Mouse (Mus musculus) megakaryocyte-erythroid progenitor cell, adult 5-6 weeks (primary cell): ENCODE results near the gene Nsmce3. TPM values are rescaled to one million over a fixed set of nuclear protein-coding genes. Genes with fewer than 3 reads are reported as not detected.

Experiments used
- ATAC-seq: replicated peaks from 2 replicates; pipeline ENCODE4 v1.8.0; 2016; ENCODE audit warnings: mild to moderate bottlenecking, inconsistent platforms; ENCODE audit not compliant: severe bottlenecking, poor library complexity, low FRiP score, low TSS enrichment
- total RNA-seq, 2 experiments: library from RNA; stranded (forward) in 1 of 2; stranded (reverse) in 1 of 2; fragments of 200-1000, 215-1000 nt in 1 of 2; fragments of >200 nt in 1 of 2; fragmentation: Nextera tagmentation in 1 of 2; gene quantifications; 2 replicates each; pipeline ENCODE4 v1.2.3; 2014 to 2017

Nsmce3 gene
- total RNA-seq (2014; fragmentation: Nextera tagmentation) (4.7 and 8.5 TPM in 2 replicates), total RNA-seq (2017) (6.0 and 6.1 TPM in 2 replicates)

DNA sequence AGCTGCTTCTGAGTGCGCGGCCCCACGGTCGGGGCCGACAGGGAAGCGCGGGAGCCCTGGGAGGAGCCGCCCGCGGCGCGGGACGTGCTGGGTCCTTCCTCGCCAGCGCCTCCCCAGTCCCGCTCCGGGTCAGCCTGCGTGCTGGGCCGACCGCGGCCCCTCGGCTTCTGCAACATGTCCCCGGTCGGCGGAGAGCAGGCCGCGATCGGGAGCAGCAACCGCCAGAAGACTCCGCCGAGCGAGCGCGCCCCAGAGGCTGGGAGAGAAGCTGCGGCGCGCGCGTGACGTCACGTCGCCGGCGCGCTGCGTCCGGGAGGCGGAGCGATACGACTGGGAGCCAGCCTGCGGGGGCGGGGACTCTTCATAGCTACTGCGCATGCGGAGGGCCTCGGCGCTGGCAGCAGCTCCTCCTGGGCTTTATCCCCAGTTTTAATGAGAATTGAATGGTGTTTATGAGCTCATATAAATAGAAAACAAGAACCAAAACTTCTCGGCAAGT, at the start of gene Nsmce3:
Nsmce3 (minus strand) TSS at position 255 of the 499 bp plus-strand sequence.
- ATAC-seq = peak; percentile 91

GRCm38 (mm10) chr7:64921189-64921588, 48.4 kb upstream of the Nsmce3 start:
- no peak for ATAC-seq

DNA sequence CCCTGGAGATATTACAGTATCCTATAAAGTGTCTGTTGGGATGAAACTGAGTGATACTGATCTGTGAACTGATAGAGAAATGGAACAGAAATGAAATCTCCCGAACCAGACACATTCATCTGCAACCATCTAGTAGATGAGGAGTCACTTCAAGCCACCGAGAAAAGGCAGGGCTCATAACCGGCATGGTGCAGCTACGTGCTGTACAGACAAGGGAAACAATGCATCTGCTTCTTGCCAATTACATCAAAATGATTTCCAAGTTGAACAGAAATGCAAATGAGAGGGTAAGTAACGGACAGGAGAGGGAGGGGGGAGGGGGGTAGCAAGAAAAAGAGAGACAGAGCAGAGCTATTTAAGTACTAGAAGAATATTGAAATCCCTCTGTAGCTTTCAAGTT, 47.9 kb upstream of the Nsmce3 start:
- no peak for ATAC-seq

DNA sequence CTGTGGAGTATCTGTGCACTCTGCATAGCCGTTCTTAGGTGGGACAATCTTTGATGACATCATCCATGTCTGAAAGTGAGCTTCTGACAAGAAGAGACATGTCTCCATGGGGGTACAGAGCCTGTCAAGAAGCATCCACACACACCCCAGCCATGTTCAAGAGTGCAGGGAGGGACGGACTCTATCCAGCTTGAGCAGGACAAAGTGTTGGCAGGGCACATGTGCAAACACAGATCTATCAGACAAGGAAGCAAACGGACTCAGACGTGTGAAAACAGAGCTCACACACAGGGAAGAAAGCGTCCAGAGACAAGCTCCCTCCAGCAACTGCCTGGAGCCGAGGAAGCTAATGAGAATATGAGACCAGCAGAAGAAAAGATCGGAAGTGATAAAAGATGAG, 43.9 kb upstream of the Nsmce3 start:
- no peak for ATAC-seq

DNA sequence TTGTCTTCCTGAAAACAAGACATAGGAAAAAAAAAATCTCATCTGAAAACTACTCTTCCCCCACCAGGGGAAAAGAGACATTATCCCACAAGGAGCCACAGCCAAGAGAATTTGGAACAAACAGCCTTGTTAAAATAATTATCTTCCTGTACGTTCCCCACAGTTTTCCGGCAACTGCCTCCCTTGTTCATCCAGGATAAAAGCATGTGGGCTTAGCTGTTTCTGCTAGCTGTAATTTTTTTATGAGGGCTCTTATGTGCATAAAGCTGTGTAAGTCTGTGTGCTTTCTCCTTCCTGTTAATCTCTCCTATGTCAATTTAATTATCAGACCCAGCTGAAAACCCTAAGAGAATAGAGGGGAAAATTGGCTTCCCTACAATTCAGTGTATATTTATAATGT, 42.3 kb upstream of the Nsmce3 start:
- no peak for ATAC-seq

DNA sequence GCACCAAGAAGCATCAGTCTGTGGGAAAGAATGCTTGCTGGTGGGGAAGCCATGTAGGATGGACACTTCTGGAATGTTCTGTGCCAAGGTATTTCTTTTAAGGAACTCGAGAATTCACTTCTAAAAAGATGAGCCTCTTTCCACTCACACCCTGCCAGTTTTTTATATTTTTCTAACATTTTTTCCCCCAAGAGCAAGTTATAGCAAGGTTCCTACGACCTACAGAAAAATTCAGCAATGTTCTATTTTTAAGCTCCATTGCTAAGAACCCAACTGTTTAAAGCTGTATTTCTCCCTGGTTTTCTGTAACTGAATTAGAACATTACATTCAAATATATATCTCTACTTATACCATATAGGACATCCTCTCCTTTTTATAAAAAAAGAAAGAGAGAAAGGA, 39.1 kb upstream of the Nsmce3 start:
- ATAC-seq = no peak

- no peak for ATAC-seq
Observed at GRCm38 (mm10) chr7:64910208-64910607, 37.4 kb upstream of the Nsmce3 start.

- ATAC-seq = no peak
Observed at GRCm38 (mm10) chr7:64906955-64907354, 34.2 kb upstream of the Nsmce3 start.

GRCm38 (mm10) chr7:64905506-64905905, 32.7 kb upstream of the Nsmce3 start:
- no peak for ATAC-seq

DNA sequence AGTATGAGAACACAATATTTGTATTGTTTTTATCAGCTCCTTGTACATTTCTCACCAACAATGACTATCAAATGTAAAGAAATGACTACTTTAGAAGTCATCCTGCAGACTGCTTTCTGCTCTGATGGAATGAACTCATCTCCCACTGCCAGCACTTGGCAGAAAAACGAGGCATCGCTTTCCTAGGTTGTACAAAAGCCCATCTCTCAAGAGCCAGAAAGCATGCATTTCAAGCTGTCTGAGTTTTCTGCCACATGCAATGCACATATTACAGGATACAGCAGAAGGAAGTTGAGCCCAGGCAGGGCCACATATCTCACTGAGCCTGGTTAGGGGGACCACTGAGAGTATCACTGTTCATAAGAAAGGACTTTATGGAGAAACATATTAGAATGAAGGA, 27.5 kb upstream of the Nsmce3 start:
- ATAC-seq = no peak

GRCm38 (mm10) chr7:64896587-64896986, 23.8 kb upstream of the Nsmce3 start:
- no peak for ATAC-seq

- ATAC-seq = no peak
Observed at GRCm38 (mm10) chr7:64895685-64896101, 22.9 kb upstream of the Nsmce3 start.

DNA sequence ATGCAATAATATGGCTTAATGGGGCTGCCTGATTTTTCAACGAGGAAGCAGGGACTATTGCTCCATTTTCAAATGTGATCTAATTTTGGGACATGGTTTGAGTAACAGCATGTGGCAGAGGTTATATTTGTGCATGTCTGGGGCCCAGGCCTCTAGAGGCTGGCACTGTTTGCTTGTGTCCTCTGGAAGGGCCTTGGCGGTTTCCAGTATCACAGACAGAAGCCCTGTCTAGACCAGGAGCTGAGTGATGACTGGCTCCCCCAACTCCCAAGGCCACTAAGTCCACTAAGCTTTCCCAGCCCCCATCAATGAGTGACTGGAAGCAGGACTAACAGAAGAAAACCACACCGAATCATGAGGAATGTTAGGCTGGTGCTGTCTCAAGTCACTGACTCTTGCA, 18.3 kb upstream of the Nsmce3 start:
- ATAC-seq = no peak

DNA sequence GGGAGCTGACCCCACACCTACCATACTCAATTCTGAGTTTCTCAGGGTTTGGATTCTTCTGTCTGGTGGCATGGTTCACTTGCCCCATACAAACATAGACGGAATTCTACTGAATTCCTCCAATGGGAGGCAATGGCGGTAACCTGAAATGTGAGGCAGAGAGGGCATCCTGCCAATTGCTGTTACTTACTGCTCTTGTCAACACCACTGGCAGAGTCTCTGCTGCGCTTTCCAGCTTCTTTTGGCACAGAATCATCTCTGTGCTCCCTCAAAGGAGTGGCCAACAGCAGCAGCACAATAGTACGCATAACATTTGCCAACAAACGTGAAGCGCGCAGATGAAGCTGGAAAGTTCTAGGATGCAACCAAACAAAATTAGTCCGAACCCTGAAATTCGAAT, 17.1 kb upstream of the Nsmce3 start:
- ATAC-seq = no peak

- ATAC-seq = no peak
Observed at GRCm38 (mm10) chr7:64884187-64884862, 11.5 kb upstream of the Nsmce3 start.

GRCm38 (mm10) chr7:64882243-64882642, 9.4 kb upstream of the Nsmce3 start:
- no peak for ATAC-seq

DNA sequence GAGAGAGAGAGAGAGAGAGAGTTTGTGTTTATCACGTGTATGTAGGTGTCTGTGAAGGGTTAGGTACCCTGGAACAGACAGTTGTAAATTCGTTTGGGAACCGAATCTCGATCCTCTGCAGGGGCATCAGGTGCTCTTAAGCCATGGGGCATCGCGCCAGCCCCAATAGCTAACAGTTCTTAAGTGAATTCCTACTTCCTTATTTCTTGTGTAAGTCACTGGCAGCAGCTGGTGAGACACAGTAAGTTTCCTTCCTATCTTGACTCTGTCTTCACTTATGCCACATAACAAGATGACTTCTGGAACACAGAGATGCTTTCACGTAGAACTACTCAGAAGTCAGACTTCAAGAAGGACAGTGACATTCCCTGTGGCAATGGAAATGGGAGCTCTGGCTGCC, 8.6 kb upstream of the Nsmce3 start:
- no peak for ATAC-seq

GRCm38 (mm10) chr7:64880415-64880814, 7.6 kb upstream of the Nsmce3 start:
- ATAC-seq = no peak

DNA sequence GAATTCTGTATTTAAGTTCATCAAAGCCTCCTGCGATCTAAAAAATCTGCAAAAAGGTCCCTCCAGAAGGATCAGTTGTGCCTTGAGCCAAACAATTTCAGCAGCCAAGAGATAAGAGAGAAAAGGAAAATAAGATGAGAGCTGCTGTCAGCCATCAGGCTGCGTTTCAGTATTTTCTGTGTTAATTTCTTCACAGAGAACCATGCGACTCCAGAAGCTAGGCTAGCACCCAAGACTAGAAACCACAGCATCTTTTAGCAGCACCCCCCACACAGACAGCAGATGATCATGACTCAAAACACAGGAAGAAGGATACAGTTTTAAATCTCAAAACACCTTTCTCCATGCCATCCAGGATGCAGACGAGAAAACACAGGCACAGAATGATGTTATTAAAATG, 2.1 kb upstream of the Nsmce3 start:
- no peak for ATAC-seq

- ATAC-seq = no peak
Observed at GRCm38 (mm10) chr7:64873266-64873665, 469 bp upstream of the Nsmce3 start.

GRCm38 (mm10) chr7:64871987-64872742, 632 bp downstream of the Nsmce3 start:
- ATAC-seq = peak; percentile 39
